Comparison of ENCODE assay signal across 25 mouse cellular contexts in genomic region chr13:107088198-107088597, GRCm38 (mm10).
A peak's percentile ranks its signal among the peaks of the same experiment; 100 is the strongest.
DNase-seq lines count a peak whose midpoint lies in the region; ATAC-seq and TF ChIP-seq lines count a peak whose summit lies in the region.
"Had no signal": no experiment of that assay in that cellular context is flagged by ENCODE, and none has a peak within 500 bp of the region (broad histone marks: within the 10 kb centered on the region; RNA-seq: fewer than 3 reads in every experiment).

No protein-coding gene starts in this region.

- no peak for TF ChIP-seq POLR2A in MEL (IDR thresholded peaks at IDR 0.05; ENCODE audit: control insufficient read depth in 1 of 2, insufficient read depth in 1 of 2, low read depth in 1 of 2, low read length in 2 of 2, poor library complexity in 1 of 2)

- no peak for TF ChIP-seq RAD21 in MEL (IDR thresholded peaks at IDR 0.05; ENCODE audit: low read depth, low read length)

- TF ChIP-seq EP300 in MEL (IDR thresholded peaks at IDR 0.05; ENCODE audit: low read depth in 1 of 2, low read length in 2 of 2): peak; percentile 33 to 67; a peak in 3 of 4 replicates

- no peaks in the 10 kb centered on the region for H3K36me3 ChIP-seq in intestine, embryonic 14.5 days (ENCODE audit: control insufficient read depth, insufficient read depth, low read length)
- H3K36me3 ChIP-seq in intestine, postnatal 0 days (ENCODE audit: control insufficient read depth, insufficient read depth): no peaks in the 10 kb centered on the region
- peaks cover 21% of the 10 kb centered on the region for H3K36me3 ChIP-seq in liver, embryonic 13.5 days
- peaks cover 0 to 11% of the 10 kb centered on the region in 2 experiments; a peak in 2 of 4 replicates for H3K36me3 ChIP-seq in MEL (ENCODE audit: control insufficient read depth in 1 of 2, insufficient read depth in 2 of 2, low read length in 2 of 2)
- H3K36me3 ChIP-seq in liver, embryonic 16.5 days (ENCODE audit: control insufficient read depth, insufficient read depth): peaks cover 9% of the 10 kb centered on the region
- H3K36me3 ChIP-seq: embryonic facial prominence, embryonic 10.5 days; embryonic facial prominence, embryonic 12.5 days; forebrain, embryonic 15.5 days had no signal

- ATAC-seq in intestine, embryonic 14.5 days (replicated peaks; ENCODE audit: low FRiP score, low TSS enrichment, low read depth): no peak
- no peak for ATAC-seq in intestine, postnatal 0 days
- ATAC-seq in liver, embryonic 13.5 days (ENCODE audit: low read depth): no peak
- no peak for ATAC-seq in liver, embryonic 16.5 days (ENCODE audit: low read depth)
- ATAC-seq: activated CD4-positive, CD25-positive, alpha-beta regulatory T cell, adult 4 months; CD4-positive, CD25-positive, alpha-beta regulatory T cell, adult 4 months; forebrain, embryonic 13.5 days; forebrain, embryonic 15.5 days; Patski had no signal

- no peak overlapping the region for H3K9ac ChIP-seq in intestine, embryonic 14.5 days (ENCODE audit: low read length)
- H3K9ac ChIP-seq in intestine, postnatal 0 days (ENCODE audit: low read depth, low read length): no peak overlapping the region
- peak overlapping the region; percentile 18; the same call in 1 of the 2 replicates for H3K9ac ChIP-seq in liver, embryonic 13.5 days
- H3K9ac ChIP-seq in MEL (ENCODE audit: control insufficient read depth, low read depth, low read length, poor library complexity, severe bottlenecking): peak overlapping the region; percentile 8; the same call in 1 of the 2 replicates
- H3K9ac ChIP-seq in liver, embryonic 16.5 days (ENCODE audit: low read depth, low read length): 0 out of 2 replicates have a peak overlapping the region, but pooled peaks have one; percentile 35
- H3K9ac ChIP-seq: embryonic facial prominence, embryonic 12.5 days; forebrain, embryonic 13.5 days; forebrain, embryonic 15.5 days had no signal

- H3K27ac ChIP-seq in intestine, embryonic 14.5 days (ENCODE audit: low read depth): no peak overlapping the region
- no peak overlapping the region for H3K27ac ChIP-seq in intestine, postnatal 0 days (ENCODE audit: low read depth, low read length)
- peak overlapping the region; percentile 69 for H3K27ac ChIP-seq in liver, embryonic 13.5 days
- H3K27ac ChIP-seq in MEL (ENCODE audit: control insufficient read depth, low read depth, low read length): peak overlapping the region; percentile 24; the same call in 1 of the 2 replicates
- no peak overlapping the region; the same call in 1 of the 2 replicates for H3K27ac ChIP-seq in liver, embryonic 16.5 days (ENCODE audit: low read length)
- H3K27ac ChIP-seq: embryonic facial prominence, embryonic 10.5 days; embryonic facial prominence, embryonic 12.5 days; forebrain, embryonic 13.5 days; forebrain, embryonic 15.5 days had no signal

- intact Hi-C loops in left cerebral cortex, postnatal 25 days (cut with DNase I): no loop called here

- no peak overlapping the region for H3K4me2 ChIP-seq in intestine, embryonic 14.5 days (ENCODE audit: low read length)
- H3K4me2 ChIP-seq in intestine, postnatal 0 days (replicated peaks; ENCODE audit: low read depth): no peak overlapping the region
- no peak overlapping the region for H3K4me2 ChIP-seq in liver, embryonic 13.5 days
- no peak overlapping the region for H3K4me2 ChIP-seq in liver, embryonic 16.5 days (ENCODE audit: low read depth, low read length)
- H3K4me2 ChIP-seq: embryonic facial prominence, embryonic 12.5 days; forebrain, embryonic 13.5 days; forebrain, embryonic 15.5 days had no signal

- DNase-seq in intestine, embryonic 14.5 days (ENCODE audit: low spot score): peak; percentile 21
- DNase-seq in liver, embryonic 13.5 days: no peak
- no peak for DNase-seq in liver
- peak; percentile 61 for DNase-seq in MEL (ENCODE audit: low read depth, low spot score)
- no peak for DNase-seq in left cerebral cortex, postnatal 25 days (ENCODE audit: low spot score in 2 of 2)
- DNase-seq: adrenal gland, adult 8-10 months; adrenal gland, postnatal 14 days; adrenal gland, postnatal 36 days; B cell, adult 2 months; cerebellum, adult 11-12 months; cerebellum, adult 2 months; cerebellum, adult 9-10 months; cerebellum, postnatal 10 days; cerebellum, postnatal 25 days had no signal

- WGBS in intestine, embryonic 14.5 days: 74% methylated on average over 1 of the region's 1 CpGs
- 68% methylated on average over 1 of the region's 1 CpGs for WGBS in intestine, postnatal 0 days
- WGBS in liver, embryonic 13.5 days (ENCODE audit: insufficient replicate concordance): 12% methylated on average over 1 of the region's 1 CpGs
- 28% methylated on average over 1 of the region's 1 CpGs for WGBS in liver, embryonic 16.5 days (ENCODE audit: insufficient replicate concordance)

- H3K4me1 ChIP-seq in intestine, embryonic 14.5 days (replicated peaks; ENCODE audit: control insufficient read depth, insufficient read depth, low read length): no peaks in the 10 kb centered on the region
- no peaks in the 10 kb centered on the region for H3K4me1 ChIP-seq in intestine, postnatal 0 days (replicated peaks; ENCODE audit: control insufficient read depth, insufficient read depth, low read length)
- H3K4me1 ChIP-seq in liver, embryonic 13.5 days (replicated peaks): peaks cover 43% of the 10 kb centered on the region
- H3K4me1 ChIP-seq in MEL (ENCODE audit: control insufficient read depth in 1 of 2, insufficient read depth in 2 of 2, low read length in 2 of 2): peaks cover 8 to 10% of the 10 kb centered on the region in 2 experiments
- peaks cover 16% of the 10 kb centered on the region for H3K4me1 ChIP-seq in liver, embryonic 16.5 days (ENCODE audit: control insufficient read depth, low read depth, low read length)
- H3K4me1 ChIP-seq: embryonic facial prominence, embryonic 10.5 days; embryonic facial prominence, embryonic 12.5 days; forebrain, embryonic 13.5 days; forebrain, embryonic 15.5 days had no signal

- H3K4me3 ChIP-seq in intestine, embryonic 14.5 days (ENCODE audit: low read depth, low read length): no peak overlapping the region
- no peak overlapping the region for H3K4me3 ChIP-seq in intestine, postnatal 0 days (ENCODE audit: low read depth, low read length)
- no peak overlapping the region for H3K4me3 ChIP-seq in liver, embryonic 13.5 days (replicated peaks)
- no peak overlapping the region for H3K4me3 ChIP-seq in MEL (ENCODE audit: control insufficient read depth in 1 of 2, insufficient read depth in 1 of 2, low read depth in 2 of 2, low read length in 2 of 2)
- H3K4me3 ChIP-seq in liver, embryonic 16.5 days (ENCODE audit: low read depth, low read length): no peak overlapping the region
- H3K4me3 ChIP-seq: embryonic facial prominence, embryonic 10.5 days; embryonic facial prominence, embryonic 12.5 days; forebrain, embryonic 13.5 days; forebrain, embryonic 15.5 days had no signal

- no peaks in the 10 kb centered on the region for H3K79me2 ChIP-seq in MEL (ENCODE audit: control insufficient read depth, insufficient read depth, low read length, poor library complexity)

- H3K27me3 ChIP-seq in intestine, embryonic 14.5 days (replicated peaks; ENCODE audit: control insufficient read depth, insufficient read depth, low read length): no peaks in the 10 kb centered on the region
- H3K27me3 ChIP-seq in intestine, postnatal 0 days (replicated peaks; ENCODE audit: control insufficient read depth, insufficient read depth, low read length): no peaks in the 10 kb centered on the region
- no peaks in the 10 kb centered on the region for H3K27me3 ChIP-seq in liver, embryonic 13.5 days
- no peaks in the 10 kb centered on the region for H3K27me3 ChIP-seq in MEL (ENCODE audit: control insufficient read depth in 1 of 2, insufficient read depth in 2 of 2, low read length in 2 of 2)
- no peaks in the 10 kb centered on the region for H3K27me3 ChIP-seq in liver, embryonic 16.5 days (ENCODE audit: control insufficient read depth, insufficient read depth, low read depth, low read length)
- H3K27me3 ChIP-seq: CH12.LX; embryonic facial prominence, embryonic 12.5 days; forebrain, embryonic 13.5 days; forebrain, embryonic 15.5 days; Patski had no signal

- TF ChIP-seq CTCF in intestine, postnatal 0 days (IDR thresholded peaks at IDR 0.05; ENCODE audit: low read depth): no peak
- TF ChIP-seq CTCF in MEL (IDR thresholded peaks at IDR 0.05 in 2 of 3, conservative IDR thresholded peaks at IDR 0.05 in 1 of 3; ENCODE audit: control insufficient read depth in 1 of 3, insufficient read depth in 1 of 3, low read depth in 2 of 3, low read length in 3 of 3, poor library complexity in 1 of 3, severe bottlenecking in 1 of 3): no peak

- H3K9me3 ChIP-seq in intestine, embryonic 14.5 days (ENCODE audit: control insufficient read depth, low read length): no peaks in the 10 kb centered on the region
- H3K9me3 ChIP-seq in intestine, postnatal 0 days (ENCODE audit: control insufficient read depth): no peaks in the 10 kb centered on the region
- H3K9me3 ChIP-seq in liver, embryonic 13.5 days (replicated peaks): no peaks in the 10 kb centered on the region
- H3K9me3 ChIP-seq in MEL (replicated peaks; ENCODE audit: insufficient read depth, low read length): no peaks in the 10 kb centered on the region
- H3K9me3 ChIP-seq in liver, embryonic 16.5 days (replicated peaks; ENCODE audit: control insufficient read depth, low read length): no peaks in the 10 kb centered on the region
- H3K9me3 ChIP-seq: embryonic facial prominence, embryonic 10.5 days; embryonic facial prominence, embryonic 12.5 days; forebrain, embryonic 13.5 days; forebrain, embryonic 15.5 days; G1E had no signal

TF ChIP-seq in MEL, 35 proteins besides CTCF, POLR2A, EP300 and RAD21 (continues in another document):
- TF ChIP-seq GATA1 (IDR thresholded peaks at IDR 0.05; ENCODE audit: low read depth, low read length) (peak; percentile 65; the same call in 1 of the 2 replicates), KAT2A (conservative IDR thresholded peaks at IDR 0.05; ENCODE audit: low read depth, low read length) (no peak), E2F4 (IDR thresholded peaks at IDR 0.05; ENCODE audit: borderline replicate concordance, low read depth, low read length) (no peak), ETS1 (IDR thresholded peaks at IDR 0.05; ENCODE audit: low read depth, low read length) (no peak), TCF12 (IDR thresholded peaks at IDR 0.05; ENCODE audit: low read depth, low read length) (0 out of 2 replicates have a peak, but pooled peaks have one; percentile 11), POLR2AphosphoS5 (IDR thresholded peaks at IDR 0.05; ENCODE audit: borderline replicate concordance, low read depth, low read length) (no peak), ELF1 (IDR thresholded peaks at IDR 0.05; ENCODE audit: low read depth, low read length) (peak; percentile 37; the same call in 1 of the 2 replicates), MEF2A (IDR thresholded peaks at IDR 0.05; ENCODE audit: extremely low read depth, insufficient replicate concordance, low read depth, low read length, poor library complexity, severe bottlenecking) (peak; percentile 43; the same call in 1 of the 2 replicates), TAL1 (IDR thresholded peaks at IDR 0.05; ENCODE audit: low read length) (no peak), BHLHE40 (IDR thresholded peaks at IDR 0.05; ENCODE audit: borderline replicate concordance, low read depth, low read length) (no peak), NRF1 (IDR thresholded peaks at IDR 0.05; ENCODE audit: insufficient read depth, low read depth, low read length, poor library complexity, severe bottlenecking) (no peak)

Comparison
In these comparisons a context has a peak if more than half of its experiments do, and no peak if none do; other contexts are left out.
1. H3K27ac ChIP-seq: peak in liver, embryonic 13.5 days (single experiment) and MEL (single experiment); none in intestine, embryonic 14.5 days (single experiment), intestine, postnatal 0 days (single experiment) and liver, embryonic 16.5 days (single experiment).
2. DNase-seq: peak in intestine, embryonic 14.5 days (single experiment) and MEL (single experiment); none in liver, embryonic 13.5 days (single experiment), liver (single experiment) and left cerebral cortex, postnatal 25 days (0 of 2).
3. H3K9ac ChIP-seq: peak in liver, embryonic 13.5 days (single experiment), MEL (single experiment) and liver, embryonic 16.5 days (single experiment); none in intestine, embryonic 14.5 days (single experiment) and intestine, postnatal 0 days (single experiment).